Mouse (Mus musculus) kidney, embryonic 15.5 days (tissue): ENCODE measurements around the gene Ifi35. TPM values are rescaled to one million over a fixed set of nuclear protein-coding genes. Genes with fewer than 3 reads are reported as not detected.

ENCODE experiments used
- ATAC-seq: fragments of 200-750 bp; cut with Nextera tagmentation; replicated peaks from 2 replicates; pipeline ENCODE4 v1.8.0; 2017; ENCODE audit warnings: moderate TSS enrichment; ENCODE audit not compliant: low FRiP score
- H3K27ac ChIP-seq: fragments of 300-500 bp; sonication (generic); 2 replicates; pipeline ENCODE4 v1.5.1; 2015; ENCODE audit warnings: mild to moderate bottlenecking, inconsistent platforms
- H3K27me3 ChIP-seq: fragments of 300-500 bp; sonication (generic); 2 replicates; pipeline ENCODE4 v1.6.1; 2015; ENCODE audit warnings: inconsistent platforms
- H3K36me3 ChIP-seq: fragments of 300-500 bp; sonication (generic); 2 replicates; pipeline ENCODE4 v1.6.1; 2015; ENCODE audit warnings: inconsistent platforms
- H3K4me1 ChIP-seq: fragments of 300-500 bp; sonication (generic); 2 replicates; pipeline ENCODE4 v1.6.1; 2015; ENCODE audit warnings: inconsistent platforms
- H3K4me2 ChIP-seq: fragments of 300-500 bp; sonication (generic); 2 replicates; pipeline ENCODE4 v1.6.1; 2015; ENCODE audit warnings: moderate library complexity, mild to moderate bottlenecking, inconsistent platforms
- H3K4me3 ChIP-seq: fragments of 300-500 bp; sonication (generic); replicated peaks from 2 replicates; pipeline ENCODE4 v1.5.1; 2015; ENCODE audit warnings: mild to moderate bottlenecking, inconsistent platforms
- H3K9ac ChIP-seq: fragments of 300-500 bp; sonication (generic); 2 replicates; pipeline ENCODE4 v1.6.1; 2015; ENCODE audit warnings: mild to moderate bottlenecking, inconsistent platforms
- H3K9me3 ChIP-seq: fragments of 300-500 bp; sonication (generic); replicated peaks from 2 replicates; pipeline ENCODE4 v1.6.1; 2016; ENCODE audit warnings: inconsistent platforms
- WGBS: fragments of 180-500 bp; shearing (Covaris S2); methylation state at CpG from one replicate; pipeline ENCODE4 v1.1.7; 2015; ENCODE audit warnings: mixed read lengths; 5-methylcytosine and 5-hydroxymethylcytosine counted together
- polyA plus RNA-seq: library from polyadenylated mRNA; unstranded; fragments of >200 nt; fragmentation: Nextera tagmentation; extraction: Ambion mirVana; gene quantifications from 2 replicates; pipeline ENCODE4 v1.2.1, GENCODE M21; 2015

Gene Ifi35
- polyA plus RNA-seq: 13.8 and 18.8 TPM in 2 replicates

DNA sequence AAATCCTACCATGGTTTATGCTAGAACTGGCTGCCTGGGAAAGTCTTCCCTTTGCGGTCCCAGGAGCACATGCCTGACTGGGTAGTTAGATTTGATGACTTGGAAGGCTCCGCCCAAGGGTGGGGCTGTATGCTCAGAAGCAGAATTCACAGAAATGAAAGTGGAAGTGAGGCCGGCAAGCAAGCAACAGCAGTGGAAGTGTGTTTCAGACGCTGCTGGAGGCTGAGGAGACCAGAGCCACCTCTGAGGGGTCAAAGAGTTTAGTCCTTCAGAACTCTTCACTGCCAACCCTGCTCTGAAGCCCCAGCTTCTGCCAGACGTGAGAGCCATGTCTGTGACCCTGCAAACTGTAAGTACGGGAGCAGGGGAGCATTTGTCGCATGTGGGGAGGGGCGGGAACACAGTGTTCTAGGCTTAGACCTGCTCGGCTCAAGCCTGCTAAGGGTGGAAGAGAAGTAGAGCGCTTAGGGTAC, at the start of gene Ifi35:
Gene Ifi35 (plus strand): TSS at position 134 of the 473 bp plus-strand sequence.
- Histone ChIP-seq H3K4me2 (peak within 1 kb of the TSS; percentile 53), H3K4me3 (peak within 1 kb of the TSS; percentile 45), H3K9me3 (no peaks in the 10 kb centered on the region), H3K9ac (peak within 1 kb of the TSS; percentile 23), H3K4me1 (peaks cover 37% of the 10 kb centered on the region), H3K27me3 (no peaks in the 10 kb centered on the region), H3K27ac (peak within 1 kb of the TSS; percentile 59), H3K36me3 (peaks cover 33% of the 10 kb centered on the region)
- WGBS: 20% methylated on average over 10 of the region's 10 CpGs
- peak; percentile 78 for ATAC-seq

- peaks cover 7% of the 10 kb centered on the region for H3K4me1 ChIP-seq
- no peaks in the 10 kb centered on the region for H3K27me3 ChIP-seq
- H3K36me3 ChIP-seq: peaks cover 37% of the 10 kb centered on the region
- 80% methylated on average over 2 of the region's 2 CpGs for WGBS
- H3K27ac ChIP-seq: no peak overlapping the region
- H3K9me3 ChIP-seq: no peaks in the 10 kb centered on the region
- ATAC-seq: no peak
- H3K4me2 ChIP-seq: no peak overlapping the region
- no peak overlapping the region for H3K4me3 ChIP-seq
- H3K9ac ChIP-seq: no peak overlapping the region
Measured at GRCm38 (mm10) chr11:101415306-101415705, 32.9 kb upstream of the Ifi35 start.

DNA sequence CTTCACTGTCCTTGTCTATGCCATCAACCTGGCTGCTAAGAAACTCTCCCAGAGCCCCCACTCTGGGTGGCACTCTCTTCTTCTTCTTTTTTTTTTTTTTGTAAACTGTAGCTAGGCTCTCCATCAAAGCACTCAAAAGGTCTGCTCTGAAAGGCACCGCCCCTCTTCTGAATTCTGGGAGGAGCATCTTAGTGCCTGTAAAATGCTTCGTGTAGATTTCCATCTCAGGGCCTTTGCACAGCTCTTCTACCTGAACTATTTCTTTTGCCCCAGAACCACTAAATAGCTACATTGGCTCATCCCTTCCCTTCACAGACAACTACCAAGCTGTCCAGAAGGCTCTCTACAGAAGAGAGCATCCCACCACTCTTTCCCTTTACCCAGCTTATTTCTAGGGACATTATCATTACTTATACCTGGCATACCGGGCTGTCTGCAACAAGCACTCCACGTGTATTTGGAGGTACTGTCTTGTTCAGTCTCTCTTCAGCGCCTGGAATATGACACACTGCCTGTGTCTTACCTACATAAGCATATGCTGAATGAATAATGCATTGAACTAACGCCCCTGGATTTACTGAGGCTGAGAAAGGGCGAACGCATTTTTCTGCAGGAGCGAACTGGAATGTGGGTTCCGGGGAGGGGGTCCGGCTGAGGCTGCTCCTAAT, 31.6 kb upstream of the Ifi35 start:
- peak overlapping the region; percentile 93 for H3K4me3 ChIP-seq
- H3K9ac ChIP-seq: peak overlapping the region; percentile 90
- ATAC-seq: peak; percentile 20; the same call in 1 of the 2 replicates
- no peaks in the 10 kb centered on the region for H3K9me3 ChIP-seq
- no peaks in the 10 kb centered on the region for H3K27me3 ChIP-seq
- peak overlapping the region; percentile 80 for H3K4me2 ChIP-seq
- 3% methylated on average over 11 of the region's 11 CpGs for WGBS
- peak overlapping the region; percentile 70 for H3K27ac ChIP-seq
- peaks cover 24% of the 10 kb centered on the region for H3K36me3 ChIP-seq
- H3K4me1 ChIP-seq: peaks cover 7% of the 10 kb centered on the region

- H3K4me1 ChIP-seq: peaks cover 7% of the 10 kb centered on the region
- peak within 1 kb of the TSS; percentile 90 for H3K9ac ChIP-seq
- WGBS: under 1% methylated on average over 45 of the region's 45 CpGs
- peak within 1 kb of the TSS; percentile 70 for H3K27ac ChIP-seq
- H3K36me3 ChIP-seq: peaks cover 17% of the 10 kb centered on the region
- no peaks in the 10 kb centered on the region for H3K9me3 ChIP-seq
- peak within 1 kb of the TSS; percentile 80 for H3K4me2 ChIP-seq
- peak; percentile 71 for ATAC-seq
- no peaks in the 10 kb centered on the region for H3K27me3 ChIP-seq
- H3K4me3 ChIP-seq: peak within 1 kb of the TSS; percentile 93
Measured at GRCm38 (mm10) chr11:101417101-101417855, 30.9 kb upstream of the Ifi35 start, which contains the start of gene Aarsd1. Gene Aarsd1, minus strand, starts transcription at chr11:101417615.

- H3K9me3 ChIP-seq: no peaks in the 10 kb centered on the region
- no peak overlapping the region for H3K4me2 ChIP-seq
- no peak overlapping the region for H3K4me3 ChIP-seq
- H3K27me3 ChIP-seq: no peaks in the 10 kb centered on the region
- no peak overlapping the region for H3K27ac ChIP-seq
- peaks cover 2% of the 10 kb centered on the region for H3K36me3 ChIP-seq
- H3K9ac ChIP-seq: no peak overlapping the region
- H3K4me1 ChIP-seq: peaks cover 13% of the 10 kb centered on the region
- WGBS: 61% methylated on average over 6 of the region's 6 CpGs
- no peak for ATAC-seq
Measured at GRCm38 (mm10) chr11:101418991-101419390, 29.2 kb upstream of the Ifi35 start.

DNA sequence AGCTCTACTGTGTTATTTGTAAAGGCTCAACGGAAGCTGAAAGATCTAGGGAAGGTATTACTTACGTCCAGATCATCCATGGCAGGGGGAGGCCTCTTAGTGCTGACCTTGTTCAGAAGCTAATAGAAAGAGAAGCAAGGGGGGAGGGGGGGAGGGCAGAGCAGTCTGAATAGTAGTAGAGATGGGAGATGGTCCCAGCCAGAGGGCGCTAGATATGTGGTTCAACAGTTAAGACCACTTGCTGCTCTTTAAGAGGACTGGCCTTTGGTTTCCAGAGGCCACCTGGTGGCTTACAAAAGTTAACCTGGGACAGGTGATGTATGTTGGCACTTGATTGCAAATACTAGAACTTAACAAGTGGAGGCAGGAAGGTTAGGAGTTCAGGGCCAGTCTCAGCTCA, 28.6 kb upstream of the Ifi35 start:
- WGBS: 36% methylated on average over 3 of the region's 3 CpGs
- H3K27ac ChIP-seq: no peak overlapping the region

DNA sequence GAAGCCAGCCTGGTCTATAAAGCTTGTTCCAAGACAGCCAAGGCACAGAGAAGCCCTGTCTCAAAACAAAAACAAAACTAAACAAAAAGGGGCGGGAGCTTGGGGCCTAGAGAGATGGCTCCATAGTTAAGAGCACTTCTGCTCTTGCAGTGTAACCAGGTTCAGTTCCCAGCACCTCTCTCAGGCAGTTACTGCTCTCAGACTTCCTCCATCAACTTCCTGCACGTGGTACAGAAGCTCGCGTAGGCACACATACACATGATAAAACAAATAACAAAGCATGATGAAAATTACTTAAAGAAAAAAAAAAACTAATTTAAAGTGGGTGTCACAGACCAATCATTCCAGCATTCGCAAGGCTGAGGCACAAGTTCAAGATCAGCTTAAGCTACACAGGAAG, 28.1 kb upstream of the Ifi35 start:
- H3K9ac ChIP-seq: no peak overlapping the region
- no peaks in the 10 kb centered on the region for H3K9me3 ChIP-seq
- H3K36me3 ChIP-seq: no peaks in the 10 kb centered on the region
- no peaks in the 10 kb centered on the region for H3K27me3 ChIP-seq
- no peak overlapping the region for H3K4me3 ChIP-seq
- peaks cover 15% of the 10 kb centered on the region for H3K4me1 ChIP-seq
- H3K27ac ChIP-seq: no peak overlapping the region
- no peak for ATAC-seq
- 88% methylated on average over 5 of the region's 5 CpGs for WGBS
- H3K4me2 ChIP-seq: no peak overlapping the region

More for the DNA sequence above, 28.6 kb upstream of the Ifi35 start:
- no peak overlapping the region for H3K4me3 ChIP-seq
- peaks cover 15% of the 10 kb centered on the region for H3K4me1 ChIP-seq
- no peak overlapping the region for H3K9ac ChIP-seq
- H3K36me3 ChIP-seq: no peaks in the 10 kb centered on the region
- no peak overlapping the region for H3K4me2 ChIP-seq
- H3K9me3 ChIP-seq: no peaks in the 10 kb centered on the region
- no peaks in the 10 kb centered on the region for H3K27me3 ChIP-seq
- no peak for ATAC-seq

GRCm38 (mm10) chr11:101424105-101424851, 23.9 kb upstream of the Ifi35 start, which contains the start of gene Gm27029:
Gene Gm27029, minus strand, starts transcription at chr11:101424796.
- peak within 1 kb of the TSS; percentile 80 for H3K9ac ChIP-seq
- WGBS: 4% methylated on average over 23 of the region's 23 CpGs

DNA sequence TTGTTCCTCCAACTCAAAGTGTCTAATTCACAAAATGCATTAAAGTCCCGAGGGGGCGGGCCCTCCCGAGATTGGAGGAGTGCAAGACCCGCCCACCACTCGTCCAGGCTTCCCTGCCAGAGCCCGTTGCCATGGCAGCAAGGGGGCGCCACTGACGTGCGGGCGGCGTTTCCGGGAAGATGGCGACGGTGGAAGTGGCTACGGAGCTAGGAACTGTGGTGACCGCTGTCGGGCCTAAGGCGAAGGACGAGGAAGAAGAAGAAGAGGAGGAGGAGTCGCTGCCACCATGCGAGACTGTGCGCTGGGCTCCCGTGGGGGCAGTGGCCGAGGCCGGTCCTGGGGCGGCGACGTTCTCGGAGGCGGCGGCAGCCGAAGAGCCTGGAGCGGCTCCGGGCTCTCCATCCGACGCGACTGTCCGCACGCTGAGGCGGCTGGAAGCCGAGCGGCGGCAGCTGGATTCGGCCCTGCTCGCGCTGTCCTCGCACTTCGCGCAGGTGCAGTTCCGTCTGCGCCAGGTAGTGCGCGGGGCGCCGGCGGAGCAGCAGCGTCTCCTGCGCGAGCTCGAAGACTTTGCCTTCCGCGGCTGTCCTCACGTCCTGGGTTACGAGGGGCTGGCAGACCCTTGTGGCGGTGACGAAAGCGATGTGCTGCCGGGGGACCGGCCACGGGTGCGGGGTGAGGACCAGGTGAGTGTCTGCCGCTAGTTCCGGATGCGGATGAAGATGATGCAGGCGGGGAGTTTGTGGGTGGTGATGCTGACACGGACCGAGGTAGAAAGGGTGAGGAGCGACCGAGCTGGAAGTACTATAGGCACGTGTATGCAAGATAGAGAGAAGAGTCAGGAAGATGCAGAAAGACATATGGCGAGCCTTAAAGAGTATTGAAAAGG, 23.0 kb upstream of the Ifi35 start, which contains the start of the genes Rundc1 and Ptges3l:
Gene Rundc1 (plus strand): TSS at position 161 of the 889 bp plus-strand sequence.
Gene Ptges3l (minus strand): TSS at position 409 of the 889 bp plus-strand sequence.
- H3K36me3 ChIP-seq: peaks cover 12% of the 10 kb centered on the region
- under 1% methylated on average over 81 of the region's 81 CpGs for WGBS
- H3K4me2 ChIP-seq: peak within 1 kb of the TSS; percentile 89
- peak within 1 kb of the TSS; percentile 80 for H3K9ac ChIP-seq
- H3K4me3 ChIP-seq: peak within 1 kb of the TSS; percentile 98
- peaks cover 27% of the 10 kb centered on the region for H3K4me1 ChIP-seq
- H3K9me3 ChIP-seq: no peaks in the 10 kb centered on the region
- ATAC-seq: peak; percentile 95
- H3K27me3 ChIP-seq: no peaks in the 10 kb centered on the region
- H3K27ac ChIP-seq: peak within 1 kb of the TSS; percentile 93

More at GRCm38 (mm10) chr11:101424105-101424851, 23.9 kb upstream of the Ifi35 start, which contains the start of gene Gm27029:
- no peaks in the 10 kb centered on the region for H3K9me3 ChIP-seq
- peak within 1 kb of the TSS; percentile 98 for H3K4me3 ChIP-seq
- peak; percentile 58 for ATAC-seq
- H3K36me3 ChIP-seq: peaks cover 4% of the 10 kb centered on the region; the same call in 1 of the 2 replicates
- H3K27me3 ChIP-seq: no peaks in the 10 kb centered on the region
- H3K4me2 ChIP-seq: peak within 1 kb of the TSS; percentile 89
- peak within 1 kb of the TSS; percentile 93 for H3K27ac ChIP-seq
- H3K4me1 ChIP-seq: peaks cover 27% of the 10 kb centered on the region

DNA sequence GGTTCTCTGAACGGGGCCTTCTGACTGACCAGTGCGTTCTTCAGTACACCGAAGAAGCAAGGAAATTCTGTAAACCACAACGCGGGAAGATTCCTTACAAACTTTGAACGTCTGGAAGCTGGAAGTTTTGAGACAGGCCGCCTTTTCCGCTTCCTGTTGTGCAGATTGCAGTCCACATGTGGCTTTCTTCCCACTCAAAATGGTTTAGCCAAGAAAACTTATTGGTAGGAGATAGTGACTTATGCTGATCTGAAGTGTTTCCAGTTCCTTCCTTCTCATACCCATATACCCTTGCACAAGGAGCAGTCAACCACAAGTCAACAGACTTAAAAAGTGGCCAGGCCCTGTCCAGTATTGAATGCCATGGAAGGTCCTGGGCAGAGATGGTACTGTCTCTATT, 22.0 kb upstream of the Ifi35 start:
- Histone ChIP-seq H3K4me3 (peak overlapping the region; percentile 98), H3K27ac (no peak overlapping the region), H3K9me3 (no peaks in the 10 kb centered on the region), H3K9ac (peak overlapping the region; percentile 80), H3K36me3 (peaks cover 22% of the 10 kb centered on the region), H3K27me3 (no peaks in the 10 kb centered on the region), H3K4me1 (peaks cover 27% of the 10 kb centered on the region), H3K4me2 (peak overlapping the region; percentile 89)
- ATAC-seq: no peak
- 65% methylated on average over 8 of the region's 8 CpGs for WGBS

DNA sequence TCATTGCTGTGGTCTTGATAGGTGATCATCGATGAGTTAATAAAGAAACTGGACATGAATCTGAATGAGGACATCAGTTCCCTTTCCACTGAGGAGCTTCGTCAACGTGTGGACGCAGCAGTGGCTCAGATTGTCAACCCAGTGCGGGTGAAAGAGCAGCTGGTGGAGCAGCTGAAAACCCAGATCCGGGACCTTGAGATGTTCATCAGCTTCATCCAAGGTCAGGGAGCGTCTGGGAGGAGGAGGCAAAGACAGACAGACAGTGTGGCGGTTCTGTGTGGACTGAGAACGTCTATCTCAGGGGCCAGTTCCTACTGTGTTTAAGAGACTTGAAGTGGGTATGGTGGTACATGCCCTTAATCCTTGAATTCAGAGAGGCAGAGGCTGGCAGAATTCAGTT, 16.9 kb upstream of the Ifi35 start:
- Histone ChIP-seq H3K9me3 (no peaks in the 10 kb centered on the region), H3K27me3 (no peaks in the 10 kb centered on the region), H3K27ac (no peak overlapping the region), H3K4me1 (peaks cover 13% of the 10 kb centered on the region), H3K9ac (no peak overlapping the region), H3K36me3 (peaks cover 70% of the 10 kb centered on the region), H3K4me2 (no peak overlapping the region), H3K4me3 (no peak overlapping the region)
- ATAC-seq: no peak
- WGBS: 93% methylated on average over 9 of the region's 9 CpGs
